Mouse (Mus musculus) hindbrain, postnatal 0 days (tissue): ENCODE measurements around the gene Lsm3. TPM values are rescaled to one million over a fixed set of nuclear protein-coding genes. Genes with fewer than 3 reads are reported as not detected.

Experiments
- ATAC-seq: fragments of 200-750 bp; cut with Nextera tagmentation; 2 replicates; pipeline ENCODE4 v1.8.0; 2017; ENCODE audit warnings: mild to moderate bottlenecking, moderate TSS enrichment, moderate library complexity
- DNase-seq: peaks from one replicate; pipeline ENCODE4 v3.0.0-alpha.2; 2015; ENCODE audit warnings: low spot score
- H3K27ac ChIP-seq: fragments of 300-500 bp; sonication (generic); 2 replicates; pipeline ENCODE4 v1.5.1; 2014; ENCODE audit warnings: mild to moderate bottlenecking
- H3K27me3 ChIP-seq: fragments of 300-500 bp; sonication (generic); 2 replicates; pipeline ENCODE4 v1.6.1; 2014; ENCODE audit warnings: low read length, mixed read lengths; ENCODE audit not compliant: insufficient read depth
- H3K36me3 ChIP-seq: fragments of 300-500 bp; sonication (generic); 2 replicates; pipeline ENCODE4 v1.6.1; 2014; ENCODE audit warnings: low read length, mixed read lengths; ENCODE audit not compliant: insufficient read depth
- H3K4me1 ChIP-seq: fragments of 300-500 bp; sonication (generic); 2 replicates; pipeline ENCODE4 v1.6.1; 2014; ENCODE audit warnings: antibody characterized with exemption, low read length, mixed read lengths; ENCODE audit not compliant: insufficient read depth
- H3K4me2 ChIP-seq: fragments of 300-500 bp; sonication (generic); 2 replicates; pipeline ENCODE4 v1.6.1; 2014; ENCODE audit warnings: low read depth, mild to moderate bottlenecking, low read length, moderate library complexity, mixed read lengths
- H3K4me3 ChIP-seq: fragments of 300-500 bp; sonication (generic); 2 replicates; pipeline ENCODE4 v1.5.1; 2014; ENCODE audit warnings: low read length
- H3K9ac ChIP-seq: fragments of 300-500 bp; sonication (generic); replicated peaks from 2 replicates; pipeline ENCODE4 v1.6.1; 2014; ENCODE audit warnings: mild to moderate bottlenecking, low read length, moderate library complexity, mixed read lengths
- H3K9me3 ChIP-seq: fragments of 300-500 bp; sonication (generic); 2 replicates; pipeline ENCODE4 v1.6.1; 2016; ENCODE audit warnings: low read length, mixed read lengths
- CTCF ChIP-seq: IDR thresholded peaks from 2 replicates; pipeline ENCODE4 v1.5.1; 2016; ENCODE audit warnings: antibody characterized with exemption, control low read depth, low read depth
- WGBS: fragments of 180-500 bp; shearing (Covaris S2); extraction: QIAGEN DNeasy Blood & Tissue Kit; methylation state at CpG from one replicate; pipeline ENCODE4 v1.1.7; 2014; 5-methylcytosine and 5-hydroxymethylcytosine counted together
- polyA plus RNA-seq: library from polyadenylated mRNA; unstranded; fragments of >200 nt; fragmentation: Nextera tagmentation; extraction: Ambion mirVana; gene quantifications from 2 replicates; pipeline ENCODE4 v1.2.1, GENCODE M21; 2015
- total RNA-seq: library from RNA; depleted of rRNA; stranded (reverse); fragments of >200 nt; gene quantifications from 2 replicates; pipeline ENCODE4 v1.2.3, GENCODE M21; 2014

Lsm3 gene
- total and polyA plus RNA-seq, 2 experiments from 2014 or later = 40.9 to 184 TPM

- Histone ChIP-seq H3K4me1 (no peaks in the 10 kb centered on the region), H3K9me3 (no peaks in the 10 kb centered on the region), H3K27ac (no peak overlapping the region), H3K4me3 (no peak overlapping the region), H3K4me2 (no peak overlapping the region), H3K27me3 (no peaks in the 10 kb centered on the region), H3K9ac (no peak overlapping the region), H3K36me3 (peaks cover 4% of the 10 kb centered on the region; the same call in 1 of the 2 replicates)
- peak; percentile 81 for TF ChIP-seq CTCF
- ATAC-seq (peak; percentile 80), DNase-seq (peak; percentile 87)
- 37% methylated on average over 5 of the region's 5 CpGs for WGBS
Measured at GRCm38 (mm10) chr6:91527227-91527860, 11.6 kb downstream of the Lsm3 start.

- no peak overlapping the region for H3K4me2 ChIP-seq
- H3K9ac ChIP-seq = no peak overlapping the region
- H3K9me3 ChIP-seq = no peaks in the 10 kb centered on the region
- no peaks in the 10 kb centered on the region; the same call in 1 of the 2 replicates for H3K36me3 ChIP-seq
- no peak overlapping the region for H3K27ac ChIP-seq
- no peaks in the 10 kb centered on the region for H3K27me3 ChIP-seq
- ATAC-seq (no peak), DNase-seq (no peak)
- no peak for TF ChIP-seq CTCF
- 82% methylated on average over 7 of the region's 7 CpGs for WGBS
- no peaks in the 10 kb centered on the region for H3K4me1 ChIP-seq
- no peak overlapping the region for H3K4me3 ChIP-seq
Measured at GRCm38 (mm10) chr6:91528265-91528664, 12.5 kb downstream of the Lsm3 start.

- ATAC-seq (no peak), DNase-seq (no peak)
- no peak overlapping the region for H3K9ac ChIP-seq
Measured at GRCm38 (mm10) chr6:91530673-91531072, 14.9 kb downstream of the Lsm3 start.

GRCm38 (mm10) chr6:91531276-91531675, 15.5 kb downstream of the Lsm3 start:
- Histone ChIP-seq H3K4me1 (no peaks in the 10 kb centered on the region), H3K9me3 (no peaks in the 10 kb centered on the region), H3K36me3 (no peaks in the 10 kb centered on the region), H3K27me3 (no peaks in the 10 kb centered on the region), H3K27ac (no peak overlapping the region), H3K4me3 (no peak overlapping the region), H3K4me2 (no peak overlapping the region), H3K9ac (no peak overlapping the region)
- ATAC-seq (no peak), DNase-seq (no peak)
- no peak for TF ChIP-seq CTCF
- WGBS = 82% methylated on average over 6 of the region's 6 CpGs

More at GRCm38 (mm10) chr6:91530673-91531072, 14.9 kb downstream of the Lsm3 start:
- H3K36me3 ChIP-seq = no peaks in the 10 kb centered on the region
- no peaks in the 10 kb centered on the region for H3K4me1 ChIP-seq
- no peaks in the 10 kb centered on the region for H3K27me3 ChIP-seq
- no peak overlapping the region for H3K4me3 ChIP-seq
- no peak for TF ChIP-seq CTCF
- H3K9me3 ChIP-seq = no peaks in the 10 kb centered on the region
- no peak overlapping the region for H3K27ac ChIP-seq
- no peak overlapping the region for H3K4me2 ChIP-seq
- WGBS = 90% methylated on average over 8 of the region's 8 CpGs

GRCm38 (mm10) chr6:91532661-91533060, 16.9 kb downstream of the Lsm3 start:
- no peak for ATAC-seq
- Histone ChIP-seq H3K9me3 (no peaks in the 10 kb centered on the region), H3K4me2 (no peak overlapping the region), H3K4me1 (no peaks in the 10 kb centered on the region), H3K9ac (no peak overlapping the region), H3K36me3 (no peaks in the 10 kb centered on the region), H3K4me3 (no peak overlapping the region), H3K27ac (no peak overlapping the region), H3K27me3 (no peaks in the 10 kb centered on the region)
- no peak for DNase-seq
- WGBS = 66% methylated on average over 6 of the region's 6 CpGs
- TF ChIP-seq CTCF = no peak

GRCm38 (mm10) chr6:91533359-91533758, 17.6 kb downstream of the Lsm3 start:
- WGBS = 58% methylated on average over 5 of the region's 5 CpGs
- TF ChIP-seq CTCF = no peak

GRCm38 (mm10) chr6:91533771-91534170, 18.0 kb downstream of the Lsm3 start:
- TF ChIP-seq CTCF = no peak
- H3K9me3 ChIP-seq = no peaks in the 10 kb centered on the region
- no peak overlapping the region for H3K9ac ChIP-seq
- ATAC-seq = no peak
- H3K4me2 ChIP-seq = no peak overlapping the region
- H3K36me3 ChIP-seq = no peaks in the 10 kb centered on the region
- H3K4me3 ChIP-seq = no peak overlapping the region
- 37% methylated on average over 2 of the region's 2 CpGs for WGBS
- no peaks in the 10 kb centered on the region for H3K4me1 ChIP-seq
- no peaks in the 10 kb centered on the region for H3K27me3 ChIP-seq
- H3K27ac ChIP-seq = no peak overlapping the region
- DNase-seq = peak; percentile 39

More at GRCm38 (mm10) chr6:91533359-91533758, 17.6 kb downstream of the Lsm3 start:
- Histone ChIP-seq H3K9ac (no peak overlapping the region), H3K4me3 (no peak overlapping the region), H3K4me2 (no peak overlapping the region), H3K4me1 (no peaks in the 10 kb centered on the region), H3K27me3 (no peaks in the 10 kb centered on the region), H3K27ac (no peak overlapping the region), H3K36me3 (no peaks in the 10 kb centered on the region), H3K9me3 (no peaks in the 10 kb centered on the region)
- no peak for ATAC-seq
- DNase-seq = no peak
